Mouse (Mus musculus): ENCODE measurements around the gene Cnn3. TPM values are rescaled to one million over a fixed set of nuclear protein-coding genes. Genes with fewer than 3 reads are reported as not detected.

The Cnn3 gene
- total and polyA plus RNA-seq, 2 experiments, result 92.4 to 146 TPM

- no peak overlapping the region for H3K9ac ChIP-seq (ENCODE audit: low read depth, low read length)
- WGBS, result 35% methylated on average over 11 of the region's 11 CpGs
Measured at GRCm38 (mm10) chr3:121439623-121440161, 13.4 kb downstream of the Cnn3 start.

DNA sequence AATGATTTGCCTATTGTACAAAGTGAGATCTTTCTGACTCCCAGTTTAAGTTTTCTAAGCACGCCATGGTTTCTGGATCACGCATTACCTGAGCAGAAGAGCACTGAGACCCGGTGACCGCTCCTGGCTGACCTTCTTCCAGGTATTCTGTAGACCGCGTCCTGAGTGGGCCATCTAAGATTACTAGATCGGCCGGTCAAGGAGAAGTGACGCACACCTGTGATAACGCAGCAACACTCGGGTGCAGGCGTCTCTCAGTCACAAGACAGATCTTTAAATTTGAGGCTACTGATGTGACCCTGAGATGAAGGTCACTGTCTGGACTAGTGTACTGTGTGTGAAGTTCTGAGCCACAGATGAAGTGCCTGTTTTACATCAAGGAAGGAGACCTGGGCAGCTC lies 15.2 kb downstream of the Cnn3 start:
- 85% methylated on average over 12 of the region's 12 CpGs for WGBS
- Histone ChIP-seq H3K36me3 (ENCODE audit: control insufficient read depth, insufficient read depth, low read length) (no peaks in the 10 kb centered on the region), H3K79me2 (ENCODE audit: control insufficient read depth, insufficient read depth, low read length) (peaks cover 71% of the 10 kb centered on the region), H3K4me1 (ENCODE audit: control insufficient read depth, insufficient read depth, low read length) (peaks cover 57% of the 10 kb centered on the region), H3K4me3 (ENCODE audit: insufficient read depth, low read depth, low read length) (no peak overlapping the region), H3K27ac (replicated peaks; ENCODE audit: insufficient read depth, low read depth, low read length) (no peak overlapping the region), H3K9ac (ENCODE audit: low read depth, low read length) (no peak overlapping the region), H3K27me3 (ENCODE audit: control insufficient read depth, insufficient read depth, low read length) (no peaks in the 10 kb centered on the region)
- TF ChIP-seq POLR2A (IDR thresholded peaks at IDR 0.05; ENCODE audit: extremely low read depth, insufficient read depth, low read length) (no peak), CTCF (IDR thresholded peaks at IDR 0.05; ENCODE audit: low read depth, low read length) (no peak)
- no peak for DNase-seq (ENCODE audit: extremely low read depth, low read depth, low spot score)

More at GRCm38 (mm10) chr3:121439623-121440161, 13.4 kb downstream of the Cnn3 start:
- TF ChIP-seq POLR2A (IDR thresholded peaks at IDR 0.05; ENCODE audit: extremely low read depth, insufficient read depth, low read length) (no peak), CTCF (IDR thresholded peaks at IDR 0.05; ENCODE audit: low read depth, low read length) (no peak)
- peak; percentile 55 for DNase-seq (ENCODE audit: extremely low read depth, low read depth, low spot score)
- H3K27ac ChIP-seq (replicated peaks; ENCODE audit: insufficient read depth, low read depth, low read length), result peak overlapping the region; percentile 27
- no peak overlapping the region for H3K4me3 ChIP-seq (ENCODE audit: insufficient read depth, low read depth, low read length)
- peaks cover 75% of the 10 kb centered on the region for H3K79me2 ChIP-seq (ENCODE audit: control insufficient read depth, insufficient read depth, low read length)
- H3K27me3 ChIP-seq (ENCODE audit: control insufficient read depth, insufficient read depth, low read length), result no peaks in the 10 kb centered on the region
- H3K4me1 ChIP-seq (ENCODE audit: control insufficient read depth, insufficient read depth, low read length), result peaks cover 61% of the 10 kb centered on the region
- no peaks in the 10 kb centered on the region for H3K36me3 ChIP-seq (ENCODE audit: control insufficient read depth, insufficient read depth, low read length)

DNA sequence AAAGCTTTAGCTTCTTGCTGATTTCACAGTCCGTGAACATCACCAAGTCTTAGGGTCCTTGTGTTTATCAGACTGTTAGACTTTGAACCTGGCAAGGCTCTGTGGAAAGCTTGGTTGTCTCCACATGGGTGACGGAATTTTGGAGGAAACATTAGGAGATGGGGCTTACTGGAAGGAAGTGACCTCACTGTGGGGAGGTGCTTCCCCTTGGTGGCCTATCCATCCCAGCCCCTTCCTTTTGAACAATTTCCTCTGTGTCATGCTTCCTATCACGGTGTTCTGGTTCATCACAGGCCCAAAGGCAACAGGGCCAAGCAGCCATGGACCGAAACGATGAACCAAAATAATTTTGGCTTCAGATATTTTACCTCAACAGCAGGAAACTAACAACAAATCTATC lies 16.0 kb downstream of the Cnn3 start:
- Histone ChIP-seq H3K4me1 (ENCODE audit: control insufficient read depth, insufficient read depth, low read length) (peaks cover 52% of the 10 kb centered on the region), H3K79me2 (ENCODE audit: control insufficient read depth, insufficient read depth, low read length) (peaks cover 75% of the 10 kb centered on the region), H3K36me3 (ENCODE audit: control insufficient read depth, insufficient read depth, low read length) (no peaks in the 10 kb centered on the region), H3K27ac (replicated peaks; ENCODE audit: insufficient read depth, low read depth, low read length) (0 out of 2 replicates have a peak overlapping the region, but pooled peaks have one; percentile 8), H3K27me3 (ENCODE audit: control insufficient read depth, insufficient read depth, low read length) (no peaks in the 10 kb centered on the region), H3K4me3 (ENCODE audit: insufficient read depth, low read depth, low read length) (no peak overlapping the region), H3K9ac (ENCODE audit: low read depth, low read length) (no peak overlapping the region)
- DNase-seq (ENCODE audit: extremely low read depth, low read depth, low spot score), result peak; percentile 40
- TF ChIP-seq CTCF (IDR thresholded peaks at IDR 0.05; ENCODE audit: low read depth, low read length), result no peak
- no peak for TF ChIP-seq POLR2A (IDR thresholded peaks at IDR 0.05; ENCODE audit: extremely low read depth, insufficient read depth, low read length)
- WGBS, result 43% methylated on average over 5 of the region's 5 CpGs

- Histone ChIP-seq H3K4me1 (ENCODE audit: control insufficient read depth, insufficient read depth, low read length) (peaks cover 54% of the 10 kb centered on the region), H3K27me3 (ENCODE audit: control insufficient read depth, insufficient read depth, low read length) (no peaks in the 10 kb centered on the region), H3K4me3 (ENCODE audit: insufficient read depth, low read depth, low read length) (no peak overlapping the region), H3K36me3 (ENCODE audit: control insufficient read depth, insufficient read depth, low read length) (no peaks in the 10 kb centered on the region), H3K79me2 (ENCODE audit: control insufficient read depth, insufficient read depth, low read length) (peaks cover 76% of the 10 kb centered on the region), H3K27ac (replicated peaks; ENCODE audit: insufficient read depth, low read depth, low read length) (no peak overlapping the region), H3K9ac (ENCODE audit: low read depth, low read length) (no peak overlapping the region)
- 82% methylated on average over 4 of the region's 4 CpGs for whole genome bisulfite sequencing
- DNase-seq (ENCODE audit: extremely low read depth, low read depth, low spot score), result no peak
- no peak for TF ChIP-seq CTCF (IDR thresholded peaks at IDR 0.05; ENCODE audit: low read depth, low read length)
- no peak for TF ChIP-seq POLR2A (IDR thresholded peaks at IDR 0.05; ENCODE audit: extremely low read depth, insufficient read depth, low read length)
Measured at GRCm38 (mm10) chr3:121443861-121444271, 17.6 kb downstream of the Cnn3 start.

DNA sequence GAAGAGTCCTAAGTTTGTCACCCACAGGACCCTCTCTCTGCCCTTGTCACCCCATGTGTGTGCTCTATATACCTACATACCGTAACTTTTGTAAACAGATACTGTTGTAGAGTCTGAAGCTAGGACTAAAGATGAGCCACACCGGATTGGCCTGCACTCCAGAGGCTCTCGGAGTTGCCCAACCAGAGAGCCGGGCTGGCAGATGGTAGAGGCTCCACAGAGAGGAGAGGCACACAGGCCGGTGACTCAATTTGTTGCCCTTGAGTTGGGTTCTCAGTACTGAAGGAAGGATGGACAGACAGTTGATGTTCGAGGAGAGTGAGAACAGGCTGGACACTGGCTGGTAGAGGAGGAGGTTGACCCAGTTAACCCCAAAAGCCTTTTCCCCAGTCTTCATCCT lies 18.1 kb downstream of the Cnn3 start:
- 58% methylated on average over 6 of the region's 6 CpGs for WGBS
- no peak overlapping the region for H3K27ac ChIP-seq (replicated peaks; ENCODE audit: insufficient read depth, low read depth, low read length)
- no peak for DNase-seq (ENCODE audit: extremely low read depth, low read depth, low spot score)
- no peak overlapping the region for H3K9ac ChIP-seq (ENCODE audit: low read depth, low read length)
- peaks cover 50% of the 10 kb centered on the region for H3K4me1 ChIP-seq (ENCODE audit: control insufficient read depth, insufficient read depth, low read length)
- no peaks in the 10 kb centered on the region for H3K36me3 ChIP-seq (ENCODE audit: control insufficient read depth, insufficient read depth, low read length)
- H3K4me3 ChIP-seq (ENCODE audit: insufficient read depth, low read depth, low read length), result no peak overlapping the region
- peaks cover 71% of the 10 kb centered on the region for H3K79me2 ChIP-seq (ENCODE audit: control insufficient read depth, insufficient read depth, low read length)
- no peaks in the 10 kb centered on the region for H3K27me3 ChIP-seq (ENCODE audit: control insufficient read depth, insufficient read depth, low read length)
- TF ChIP-seq POLR2A (IDR thresholded peaks at IDR 0.05; ENCODE audit: extremely low read depth, insufficient read depth, low read length) (no peak), CTCF (IDR thresholded peaks at IDR 0.05; ENCODE audit: low read depth, low read length) (no peak)

DNA sequence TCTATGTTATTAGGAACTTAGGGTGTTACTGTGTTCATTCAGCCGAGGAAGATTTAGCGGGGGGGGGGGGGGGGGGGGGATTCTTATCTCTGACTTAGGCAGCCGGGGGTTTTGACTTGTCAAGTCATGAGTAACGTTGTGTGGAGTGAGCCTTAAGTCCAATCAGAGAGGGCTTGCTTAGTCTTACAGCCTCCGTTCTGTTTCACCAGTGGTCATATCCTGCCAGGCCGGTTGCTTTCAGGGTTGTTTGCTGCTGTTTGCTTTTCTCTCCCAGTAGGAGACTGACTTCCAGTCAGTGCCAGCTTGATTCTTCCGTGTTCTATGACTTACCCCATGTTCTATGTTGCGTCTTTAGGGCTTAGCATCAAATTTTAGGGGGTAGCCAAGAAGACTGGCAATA lies 20.2 kb downstream of the Cnn3 start:
- no peak overlapping the region for H3K4me3 ChIP-seq (ENCODE audit: insufficient read depth, low read depth, low read length)
- H3K27ac ChIP-seq (replicated peaks; ENCODE audit: insufficient read depth, low read depth, low read length), result no peak overlapping the region
- H3K36me3 ChIP-seq (ENCODE audit: control insufficient read depth, insufficient read depth, low read length), result peaks cover 14% of the 10 kb centered on the region
- peaks cover 45% of the 10 kb centered on the region for H3K4me1 ChIP-seq (ENCODE audit: control insufficient read depth, insufficient read depth, low read length)
- no peaks in the 10 kb centered on the region for H3K27me3 ChIP-seq (ENCODE audit: control insufficient read depth, insufficient read depth, low read length)
- H3K79me2 ChIP-seq (ENCODE audit: control insufficient read depth, insufficient read depth, low read length), result peaks cover 56% of the 10 kb centered on the region
- no peak overlapping the region for H3K9ac ChIP-seq (ENCODE audit: low read depth, low read length)
- DNase-seq (ENCODE audit: extremely low read depth, low read depth, low spot score), result peak; percentile 75
- 14% methylated on average over 8 of the region's 8 CpGs for WGBS
- no peak for TF ChIP-seq POLR2A (IDR thresholded peaks at IDR 0.05; ENCODE audit: extremely low read depth, insufficient read depth, low read length)
- TF ChIP-seq CTCF (IDR thresholded peaks at IDR 0.05; ENCODE audit: low read depth, low read length), result no peak

Data from liver, adult 2 months (tissue).